Mouse (Mus musculus) embryo, embryonic 10.5 days (tissue): ENCODE measurements around the gene Fthl17d.
"Not testable (repeated sequence)": the region's sequence is repeated elsewhere in the genome, so short reads cannot be mapped to it uniquely, and the experiment has no call there.

Source experiments
- DNase-seq: peaks from one replicate; pipeline ENCODE4 v3.0.0-alpha.2; 2015; ENCODE audit warnings: low spot score

Gene Fthl17d

DNA sequence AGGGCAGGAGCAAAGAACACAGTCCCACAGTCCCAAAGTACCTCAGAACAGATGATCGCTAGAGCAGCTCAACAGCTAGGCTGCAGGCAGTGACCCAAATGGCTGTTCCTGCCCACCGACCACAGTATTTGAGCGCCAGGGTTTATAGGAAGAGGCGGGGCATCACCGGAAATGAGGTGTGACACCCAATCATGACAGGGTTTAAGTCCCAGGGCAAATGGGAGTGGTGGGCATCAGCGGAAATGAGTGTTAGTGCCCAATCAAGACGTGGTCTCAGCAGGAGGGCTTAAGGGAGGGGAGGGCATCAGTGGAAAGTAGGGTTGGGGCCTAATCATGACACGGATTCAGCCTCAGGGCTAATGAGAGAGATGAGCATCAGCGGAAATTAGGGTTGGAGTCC lies at the start of gene Fthl17d:
Gene Fthl17d, minus strand, starts transcription at position 101 of the 400 bp plus-strand sequence.
- DNase-seq, result not testable (repeated sequence)

DNA sequence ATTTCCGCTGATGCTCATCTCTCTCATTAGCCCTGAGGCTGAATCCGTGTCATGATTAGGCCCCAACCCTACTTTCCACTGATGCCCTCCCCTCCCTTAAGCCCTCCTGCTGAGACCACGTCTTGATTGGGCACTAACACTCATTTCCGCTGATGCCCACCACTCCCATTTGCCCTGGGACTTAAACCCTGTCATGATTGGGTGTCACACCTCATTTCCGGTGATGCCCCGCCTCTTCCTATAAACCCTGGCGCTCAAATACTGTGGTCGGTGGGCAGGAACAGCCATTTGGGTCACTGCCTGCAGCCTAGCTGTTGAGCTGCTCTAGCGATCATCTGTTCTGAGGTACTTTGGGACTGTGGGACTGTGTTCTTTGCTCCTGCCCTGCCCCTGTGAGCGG lies 46.6 kb upstream of the Fthl17d start, which contains the start of gene Fthl17e:
Gene Fthl17e, plus strand, starts transcription at position 301 of the 400 bp plus-strand sequence.
- DNase-seq, result not testable (repeated sequence)

DNA sequence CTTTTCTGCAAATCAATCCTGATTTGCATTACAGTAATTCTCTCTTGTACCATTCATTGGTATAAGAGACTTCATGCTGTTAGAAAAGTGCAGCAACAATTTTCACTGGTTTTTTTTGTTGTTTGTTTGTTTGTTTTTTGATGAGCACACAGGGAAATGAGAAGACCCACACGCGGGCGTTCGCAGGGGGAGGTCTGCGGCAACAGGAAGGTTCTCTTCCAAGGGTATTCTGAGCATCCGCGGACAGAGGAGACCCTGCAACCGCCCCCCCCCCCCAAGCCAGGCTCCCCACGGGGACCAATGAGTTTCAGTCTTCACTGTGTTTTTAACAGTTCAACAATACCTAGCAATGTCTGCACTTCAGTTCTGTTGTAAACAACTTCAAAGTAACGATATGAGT lies 32.9 kb upstream of the Fthl17d start:
- no peak for DNase-seq

DNA sequence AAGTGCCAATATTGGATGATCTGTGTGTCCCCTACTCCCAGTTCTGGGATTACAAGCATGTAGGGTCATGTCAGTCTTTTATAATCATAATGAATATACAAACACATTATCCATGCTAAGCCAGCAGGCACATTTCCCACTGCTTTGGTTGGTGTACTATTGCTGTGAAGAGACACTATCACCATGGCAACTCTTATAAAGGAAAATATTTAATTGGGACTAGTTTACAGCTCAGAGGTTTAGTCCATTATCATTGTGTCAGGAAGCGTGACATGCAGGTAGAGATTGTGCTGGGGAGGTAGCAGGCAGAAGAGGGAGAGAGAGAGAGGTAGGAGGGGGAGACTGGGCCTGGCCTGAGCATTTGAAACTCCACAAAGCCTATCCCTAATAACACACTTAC lies 29.5 kb upstream of the Fthl17d start:
- DNase-seq, result no peak

DNA sequence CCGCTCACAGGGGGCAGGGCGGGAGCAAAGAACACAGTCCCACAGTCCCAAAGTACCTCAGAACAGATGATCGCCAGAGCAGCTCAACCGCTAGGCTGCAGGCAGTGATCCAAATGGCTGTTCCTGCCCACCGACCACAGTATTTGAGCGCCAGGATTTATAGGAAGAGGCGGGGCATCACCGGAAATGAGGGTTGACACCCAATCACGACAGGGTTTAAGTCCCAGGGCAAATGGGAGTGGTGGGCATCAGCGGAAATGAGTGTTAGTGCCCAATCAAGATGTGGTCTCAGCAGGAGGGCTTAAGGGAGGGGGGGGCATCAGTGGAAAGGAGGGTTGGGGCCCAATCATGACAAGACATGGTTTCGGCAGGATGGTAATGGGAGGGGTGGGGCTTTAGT lies 10.1 kb downstream of the Fthl17d start, which contains the start of gene Fthl17c:
Gene Fthl17c, minus strand, starts transcription at position 101 of the 400 bp plus-strand sequence.
- DNase-seq, result not testable (repeated sequence)

DNA sequence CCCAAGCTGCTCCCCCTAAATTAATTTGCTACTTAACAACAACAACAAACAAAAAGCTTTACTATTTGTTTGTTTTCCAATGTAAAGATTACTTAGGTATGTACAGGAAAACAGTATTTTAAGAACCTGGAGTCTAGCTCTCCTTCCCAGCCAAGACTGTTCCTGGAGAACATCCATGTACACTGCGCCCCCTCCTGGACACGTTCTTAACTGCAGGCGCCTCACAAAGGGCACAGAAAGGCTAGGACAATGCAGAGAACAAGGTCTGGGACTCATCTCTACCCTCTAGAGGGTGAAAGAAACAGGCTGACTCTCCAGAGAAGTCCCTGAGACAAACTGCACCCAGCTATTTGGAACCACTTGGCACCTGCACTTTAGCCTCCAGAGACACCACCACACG lies 21.9 kb downstream of the Fthl17d start:
- peak; percentile 1 for DNase-seq

DNA sequence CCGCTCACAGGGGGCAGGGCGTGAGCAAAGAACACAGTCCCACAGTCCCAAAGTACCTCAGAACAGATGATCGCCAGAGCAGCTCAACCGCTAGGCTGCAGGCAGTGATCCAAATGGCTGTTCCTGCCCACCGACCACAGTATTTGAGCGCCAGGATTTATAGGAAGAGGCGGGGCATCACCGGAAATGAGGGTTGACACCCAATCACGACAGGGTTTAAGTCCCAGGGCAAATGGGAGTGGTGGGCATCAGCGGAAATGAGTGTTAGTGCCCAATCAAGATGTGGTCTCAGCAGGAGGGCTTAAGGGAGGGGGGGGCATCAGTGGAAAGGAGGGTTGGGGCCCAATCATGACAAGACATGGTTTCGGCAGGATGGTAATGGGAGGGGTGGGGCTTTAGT lies 23.7 kb downstream of the Fthl17d start, which contains the start of gene Fthl17b:
Gene Fthl17b, minus strand, starts transcription at position 101 of the 400 bp plus-strand sequence.
- not testable (repeated sequence) for DNase-seq

DNA sequence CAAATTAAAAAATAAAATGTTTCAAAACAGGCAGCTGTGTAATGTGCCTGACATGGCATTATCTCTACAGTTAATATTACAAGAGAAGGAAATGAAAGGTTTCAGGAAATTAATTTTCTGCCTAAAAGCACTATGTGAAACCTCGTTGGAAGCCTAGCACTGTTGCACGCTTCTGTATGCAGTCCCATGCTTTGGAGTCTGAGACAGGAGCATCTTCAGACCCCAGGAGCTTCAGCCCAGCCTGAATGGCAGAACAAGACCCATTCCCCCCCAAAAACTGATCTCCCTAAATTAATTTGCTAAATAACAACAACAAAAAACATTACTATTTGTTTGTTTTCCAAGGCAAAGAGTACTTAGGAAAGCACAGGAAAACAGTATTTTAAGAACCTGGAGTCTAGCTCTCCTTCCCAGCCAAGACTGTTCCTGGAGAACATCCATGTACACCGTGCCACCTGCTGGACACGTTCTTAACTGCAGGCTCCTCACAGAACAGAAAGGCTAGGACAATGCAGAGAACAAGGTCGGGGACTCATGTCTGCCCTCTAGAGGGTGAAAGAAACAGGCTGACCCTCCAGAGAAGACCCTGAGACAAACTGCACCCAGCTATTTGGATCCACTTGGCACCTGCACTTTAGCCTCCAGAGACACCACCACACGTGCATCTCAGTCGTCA lies 38.3 kb downstream of the Fthl17d start:
- DNase-seq, result peak; percentile 86

DNA sequence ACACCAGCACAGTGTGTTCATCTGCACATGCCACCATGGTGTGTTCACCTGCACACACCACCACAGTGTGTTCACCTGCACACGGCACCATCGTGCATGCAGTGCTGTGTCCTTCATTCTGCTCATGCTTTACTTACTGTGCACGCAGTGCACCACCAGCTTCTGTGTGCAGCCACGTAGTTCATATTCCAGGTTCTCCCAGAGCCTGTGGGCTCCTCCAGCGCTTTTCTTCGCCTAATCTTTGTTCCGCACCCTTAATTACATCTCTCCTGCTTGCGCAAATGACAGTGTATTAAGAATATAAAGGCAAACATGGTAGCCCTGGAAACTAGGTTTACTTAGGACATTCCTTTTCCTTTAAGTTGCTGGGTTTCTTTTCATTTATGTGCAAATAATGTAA lies 42.5 kb downstream of the Fthl17d start:
- DNase-seq, result no peak
